Mouse (Mus musculus) midbrain, embryonic 13.5 days (tissue): ENCODE results near the gene Cacna1g. TPM values are rescaled to one million over a fixed set of nuclear protein-coding genes. Genes with fewer than 3 reads are reported as not detected.
A peak's percentile ranks its signal among the peaks of the same experiment; 100 is the strongest.

Experiments used
- ATAC-seq: fragments of 200-750 bp; cut with Nextera tagmentation; 2 replicates; pipeline ENCODE4 v1.8.0; 2017; ENCODE audit warnings: mild to moderate bottlenecking, moderate TSS enrichment, moderate library complexity
- H3K27ac ChIP-seq: fragments of 300-500 bp; sonication (generic); 2 replicates; pipeline ENCODE4 v1.5.1; 2015; ENCODE audit warnings: inconsistent platforms, mild to moderate bottlenecking, moderate library complexity
- H3K27me3 ChIP-seq: fragments of 300-500 bp; sonication (generic); 2 replicates; pipeline ENCODE4 v1.6.1; 2015; ENCODE audit warnings: mild to moderate bottlenecking, inconsistent platforms
- H3K36me3 ChIP-seq: fragments of 300-500 bp; sonication (generic); 2 replicates; pipeline ENCODE4 v1.6.1; 2015; ENCODE audit warnings: mild to moderate bottlenecking, inconsistent platforms
- H3K4me1 ChIP-seq: fragments of 300-500 bp; sonication (generic); replicated peaks from 2 replicates; pipeline ENCODE4 v1.6.1; 2015; ENCODE audit warnings: inconsistent platforms
- H3K4me2 ChIP-seq: fragments of 300-500 bp; sonication (generic); replicated peaks from 2 replicates; pipeline ENCODE4 v1.6.1; 2015; ENCODE audit warnings: moderate library complexity, mild to moderate bottlenecking, inconsistent platforms
- H3K4me3 ChIP-seq: fragments of 300-500 bp; sonication (generic); replicated peaks from 2 replicates; pipeline ENCODE4 v1.5.1; 2015; ENCODE audit warnings: mild to moderate bottlenecking, inconsistent platforms
- H3K9ac ChIP-seq: fragments of 300-500 bp; sonication (generic); replicated peaks from 2 replicates; pipeline ENCODE4 v1.6.1; 2015; ENCODE audit warnings: mild to moderate bottlenecking, inconsistent platforms
- H3K9me3 ChIP-seq: fragments of 300-500 bp; sonication (generic); 2 replicates; pipeline ENCODE4 v1.6.1; 2016; ENCODE audit warnings: mild to moderate bottlenecking, inconsistent platforms
- WGBS: fragments of 180-500 bp; shearing (Covaris S2); methylation state at CpG from one replicate; pipeline ENCODE4 v1.1.7; 2015; 5-methylcytosine and 5-hydroxymethylcytosine counted together
- polyA plus RNA-seq: library from polyadenylated mRNA; unstranded; fragments of >200 nt; fragmentation: Nextera tagmentation; extraction: Ambion mirVana; gene quantifications from 2 replicates; pipeline ENCODE4 v1.2.1, GENCODE M21; 2015

The Cacna1g gene
- polyA plus RNA-seq, 1 experiment from 2014 or later: 12.4 TPM

- peak overlapping the region; percentile 54 for H3K27ac ChIP-seq
- 56% methylated on average over 6 of the region's 6 CpGs for WGBS
- ATAC-seq: no peak
Measured at GRCm38 (mm10) chr11:94440421-94440820, 33.6 kb downstream of the Cacna1g start.

GRCm38 (mm10) chr11:94429011-94429651 is 44.9 kb downstream of the Cacna1g start:
- Histone ChIP-seq H3K36me3 (peaks cover 62% of the 10 kb centered on the region), H3K4me3 (no peak overlapping the region), H3K9ac (no peak overlapping the region), H3K9me3 (no peaks in the 10 kb centered on the region), H3K4me1 (peaks cover 50% of the 10 kb centered on the region), H3K4me2 (no peak overlapping the region), H3K27me3 (no peaks in the 10 kb centered on the region), H3K27ac (peak overlapping the region; percentile 80)
- peak; percentile 28; the same call in 1 of the 2 replicates for ATAC-seq
- WGBS: 28% methylated on average over 9 of the region's 9 CpGs

More at GRCm38 (mm10) chr11:94440421-94440820, 33.6 kb downstream of the Cacna1g start:
- Histone ChIP-seq H3K36me3 (peaks cover 31% of the 10 kb centered on the region), H3K4me1 (peaks cover 62% of the 10 kb centered on the region), H3K27me3 (no peaks in the 10 kb centered on the region), H3K4me2 (no peak overlapping the region), H3K9ac (no peak overlapping the region), H3K4me3 (no peak overlapping the region), H3K9me3 (no peaks in the 10 kb centered on the region)

GRCm38 (mm10) chr11:94428091-94428835 is 45.7 kb downstream of the Cacna1g start:
- Histone ChIP-seq H3K4me2 (no peak overlapping the region), H3K4me1 (peaks cover 50% of the 10 kb centered on the region), H3K9me3 (no peaks in the 10 kb centered on the region), H3K27me3 (no peaks in the 10 kb centered on the region), H3K9ac (no peak overlapping the region), H3K27ac (peak overlapping the region; percentile 80), H3K4me3 (no peak overlapping the region), H3K36me3 (peaks cover 58% of the 10 kb centered on the region)
- peak; percentile 79 for ATAC-seq
- WGBS: 56% methylated on average over 4 of the region's 4 CpGs

- H3K4me2 ChIP-seq: no peak overlapping the region
- WGBS: 70% methylated on average over 14 of the region's 14 CpGs
- no peak overlapping the region for H3K9ac ChIP-seq
- peaks cover 52% of the 10 kb centered on the region for H3K4me1 ChIP-seq
- no peak for ATAC-seq
- peaks cover 38% of the 10 kb centered on the region for H3K36me3 ChIP-seq
- no peaks in the 10 kb centered on the region for H3K9me3 ChIP-seq
- no peak overlapping the region for H3K27ac ChIP-seq
- no peaks in the 10 kb centered on the region for H3K27me3 ChIP-seq
- no peak overlapping the region for H3K4me3 ChIP-seq
Measured at GRCm38 (mm10) chr11:94425656-94426055, 48.3 kb downstream of the Cacna1g start.

DNA sequence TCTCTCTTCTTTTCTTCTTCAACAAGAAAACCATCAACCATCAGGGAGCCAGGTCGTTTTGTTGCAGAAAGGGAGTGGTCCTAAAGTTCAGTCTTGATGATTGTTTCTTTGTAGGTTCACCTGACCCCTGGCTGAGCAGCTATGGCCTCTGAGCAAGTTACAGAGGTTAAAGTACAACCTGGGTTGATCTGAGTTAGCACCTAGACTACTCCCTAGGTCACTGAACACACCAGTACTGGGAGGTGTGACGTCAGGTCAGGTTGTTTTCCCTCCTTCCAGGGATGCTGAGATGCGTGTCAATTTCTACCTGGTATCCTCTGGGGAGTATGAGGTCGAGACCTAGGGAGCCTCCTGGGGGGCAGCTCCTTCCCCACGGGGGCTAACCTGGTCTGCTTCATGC is 48.8 kb downstream of the Cacna1g start:
- no peak for ATAC-seq
- whole genome bisulfite sequencing: 61% methylated on average over 5 of the region's 5 CpGs

DNA sequence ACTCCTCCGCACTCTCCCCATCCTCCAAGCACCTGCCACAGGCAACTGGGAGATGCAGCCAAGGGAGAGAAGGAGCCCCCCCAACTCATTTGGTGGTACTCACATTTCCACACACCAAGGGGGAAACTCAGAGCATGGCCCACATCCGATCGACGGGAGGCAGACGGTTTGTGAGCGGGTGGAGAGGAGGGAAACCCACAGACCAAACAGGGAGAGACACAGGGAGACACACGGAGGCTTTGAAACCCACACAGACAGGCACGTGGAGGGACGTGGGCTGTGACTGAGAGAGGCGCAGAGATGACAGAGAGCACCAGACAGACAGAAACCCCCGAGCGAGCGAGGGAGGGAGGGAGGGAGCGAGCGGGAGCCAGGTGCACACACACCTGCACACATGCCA is 49.6 kb downstream of the Cacna1g start:
- 70% methylated on average over 15 of the region's 15 CpGs for WGBS
- Histone ChIP-seq H3K4me2 (no peak overlapping the region), H3K4me3 (no peak overlapping the region), H3K4me1 (peaks cover 55% of the 10 kb centered on the region), H3K27ac (0 out of 2 replicates have a peak overlapping the region, but pooled peaks have one; percentile 19), H3K36me3 (peaks cover 31% of the 10 kb centered on the region), H3K9ac (no peak overlapping the region), H3K9me3 (no peaks in the 10 kb centered on the region), H3K27me3 (no peaks in the 10 kb centered on the region)
- ATAC-seq: no peak

More for the DNA sequence above, 48.8 kb downstream of the Cacna1g start:
- Histone ChIP-seq H3K36me3 (peaks cover 37% of the 10 kb centered on the region), H3K27ac (no peak overlapping the region), H3K27me3 (no peaks in the 10 kb centered on the region), H3K4me2 (no peak overlapping the region), H3K9ac (no peak overlapping the region), H3K4me3 (no peak overlapping the region), H3K4me1 (peaks cover 54% of the 10 kb centered on the region), H3K9me3 (no peaks in the 10 kb centered on the region)

GRCm38 (mm10) chr11:94423855-94424254 is 50.1 kb downstream of the Cacna1g start:
- H3K4me1 ChIP-seq: peaks cover 55% of the 10 kb centered on the region
- no peaks in the 10 kb centered on the region for H3K9me3 ChIP-seq
- H3K36me3 ChIP-seq: peaks cover 31% of the 10 kb centered on the region
- H3K9ac ChIP-seq: no peak overlapping the region
- no peak overlapping the region for H3K27ac ChIP-seq
- no peak overlapping the region for H3K4me2 ChIP-seq
- no peak overlapping the region for H3K4me3 ChIP-seq
- ATAC-seq: no peak
- WGBS: 68% methylated on average over 5 of the region's 5 CpGs
- H3K27me3 ChIP-seq: no peaks in the 10 kb centered on the region

- H3K4me3 ChIP-seq: no peak overlapping the region
- no peaks in the 10 kb centered on the region for H3K9me3 ChIP-seq
- WGBS: 74% methylated on average over 6 of the region's 6 CpGs
- peaks cover 44% of the 10 kb centered on the region for H3K4me1 ChIP-seq
- H3K9ac ChIP-seq: no peak overlapping the region
- H3K36me3 ChIP-seq: peaks cover 41% of the 10 kb centered on the region
- no peak overlapping the region for H3K27ac ChIP-seq
- no peaks in the 10 kb centered on the region for H3K27me3 ChIP-seq
- H3K4me2 ChIP-seq: no peak overlapping the region
- no peak for ATAC-seq
Measured at GRCm38 (mm10) chr11:94420991-94421390, 53.0 kb downstream of the Cacna1g start.

DNA sequence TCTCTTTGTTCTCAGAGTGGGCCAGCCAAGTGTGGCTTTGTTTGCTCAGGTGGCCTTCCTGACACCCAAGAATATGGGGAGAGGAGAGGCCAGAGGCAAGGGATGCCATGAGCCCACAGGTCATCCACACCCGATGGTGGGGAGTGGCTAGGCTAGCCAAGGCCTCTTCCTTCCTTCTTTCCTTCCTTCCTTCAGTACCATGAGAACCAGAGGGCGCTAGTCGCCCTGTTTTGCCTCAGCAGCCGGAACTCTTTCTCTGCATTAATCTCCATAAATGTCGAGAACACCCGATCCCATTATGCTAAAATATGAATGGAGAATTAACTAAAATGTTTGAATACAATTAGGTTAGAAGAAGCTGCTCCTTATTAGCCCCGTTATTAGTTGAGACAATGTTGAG is 53.7 kb downstream of the Cacna1g start:
- Histone ChIP-seq H3K27ac (no peak overlapping the region), H3K27me3 (no peaks in the 10 kb centered on the region), H3K9me3 (no peaks in the 10 kb centered on the region), H3K4me1 (peaks cover 47% of the 10 kb centered on the region), H3K9ac (no peak overlapping the region), H3K36me3 (peaks cover 41% of the 10 kb centered on the region), H3K4me3 (no peak overlapping the region), H3K4me2 (no peak overlapping the region)
- 42% methylated on average over 7 of the region's 7 CpGs for WGBS
- no peak for ATAC-seq

DNA sequence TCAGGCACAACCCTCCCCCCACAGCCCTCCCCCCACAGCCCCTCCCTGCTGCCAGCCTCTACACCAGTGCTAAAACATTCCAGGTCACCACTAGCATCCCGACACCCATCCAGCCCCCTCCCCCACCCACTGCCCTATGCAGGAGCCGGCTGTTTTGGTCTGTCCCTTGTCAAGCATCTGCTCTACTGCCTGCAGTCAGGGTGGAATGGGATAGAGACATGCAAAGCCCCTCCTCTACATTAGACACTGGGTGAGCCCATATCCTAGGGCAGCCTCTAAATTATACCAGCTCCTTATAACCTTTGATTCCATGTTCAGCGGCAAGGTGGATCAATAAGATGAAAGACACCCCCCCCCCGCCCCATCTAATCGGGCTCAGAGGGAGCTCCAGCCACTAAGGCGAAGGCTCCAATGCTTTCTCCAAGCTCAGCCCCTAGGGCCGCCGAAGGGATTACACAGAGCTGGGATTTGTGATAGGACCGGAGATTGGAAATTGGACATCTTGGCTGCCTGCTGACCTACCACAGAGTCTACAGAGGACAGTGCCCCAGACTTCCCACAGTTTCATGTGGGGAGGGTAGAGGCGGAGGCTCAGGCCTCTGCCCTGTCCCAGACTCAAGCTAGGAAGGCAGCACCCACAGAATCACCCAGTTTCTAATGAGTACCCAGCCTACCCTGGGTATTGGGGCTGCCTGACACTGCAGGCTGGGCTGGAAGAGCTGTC is 54.8 kb downstream of the Cacna1g start:
- H3K27ac ChIP-seq: peak overlapping the region; percentile 41
- ATAC-seq: peak; percentile 53; the same call in 1 of the 2 replicates

GRCm38 (mm10) chr11:94414042-94414441 is 60.0 kb downstream of the Cacna1g start:
- Histone ChIP-seq H3K4me1 (peaks cover 69% of the 10 kb centered on the region), H3K4me3 (no peak overlapping the region)
- ATAC-seq: peak; percentile 21

More for the DNA sequence above, 54.8 kb downstream of the Cacna1g start:
- no peaks in the 10 kb centered on the region for H3K27me3 ChIP-seq
- H3K36me3 ChIP-seq: peaks cover 36% of the 10 kb centered on the region
- peaks cover 56% of the 10 kb centered on the region for H3K4me1 ChIP-seq
- 50% methylated on average over 10 of the region's 10 CpGs for WGBS
- H3K4me3 ChIP-seq: no peak overlapping the region
- 0 out of 2 replicates have a peak overlapping the region, but pooled peaks have one; percentile 12 for H3K9ac ChIP-seq
- H3K9me3 ChIP-seq: no peaks in the 10 kb centered on the region
- no peak overlapping the region for H3K4me2 ChIP-seq

GRCm38 (mm10) chr11:94413516-94413915 is 60.5 kb downstream of the Cacna1g start:
- peak overlapping the region; percentile 37 for H3K4me2 ChIP-seq
- H3K9ac ChIP-seq: peak overlapping the region; percentile 55
- peak overlapping the region; percentile 81 for H3K27ac ChIP-seq
- H3K27me3 ChIP-seq: no peaks in the 10 kb centered on the region
- peaks cover 70% of the 10 kb centered on the region for H3K4me1 ChIP-seq
- WGBS: 16% methylated on average over 8 of the region's 8 CpGs
- no peaks in the 10 kb centered on the region for H3K9me3 ChIP-seq
- ATAC-seq: peak; percentile 55
- no peak overlapping the region for H3K4me3 ChIP-seq
- H3K36me3 ChIP-seq: peaks cover 55% of the 10 kb centered on the region

More at GRCm38 (mm10) chr11:94414042-94414441, 60.0 kb downstream of the Cacna1g start:
- Histone ChIP-seq H3K4me2 (peak overlapping the region; percentile 37), H3K27ac (peak overlapping the region; percentile 81), H3K36me3 (peaks cover 56% of the 10 kb centered on the region), H3K9ac (peak overlapping the region; percentile 55), H3K9me3 (no peaks in the 10 kb centered on the region), H3K27me3 (no peaks in the 10 kb centered on the region)
- WGBS: 61% methylated on average over 4 of the region's 4 CpGs
